Mouse (Mus musculus) CH12F3 (cell line): ENCODE data around the gene Cdh16.

Experiments
- in situ Hi-C: fragments of 300-500 bp; cut with MboI; formaldehyde crosslinking; loops from 2 replicates; pipeline ENCODE4 v1.14.3; 2020; ENCODE audit warnings: low sequenced_read_pairs

Gene Cdh16

DNA sequence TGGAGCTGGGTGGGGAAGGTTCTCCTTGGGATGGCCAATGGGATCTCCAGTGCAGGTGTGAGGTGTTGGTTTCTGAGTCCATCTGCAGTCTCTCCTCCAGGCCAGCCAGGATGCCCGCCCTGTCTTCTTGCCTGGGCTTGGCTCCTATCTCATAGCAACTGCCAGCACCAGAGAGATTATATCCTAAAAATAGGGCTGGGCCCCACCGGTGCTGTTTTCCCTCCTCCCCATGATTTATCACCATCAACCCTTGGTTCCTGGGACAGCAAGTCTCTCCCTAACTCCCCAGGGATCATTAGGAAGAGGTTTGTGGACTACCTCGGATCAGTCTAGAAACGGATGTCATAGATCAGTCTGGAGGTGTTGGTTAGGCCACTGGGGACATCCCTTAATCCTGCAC lies 11.1 kb downstream of the Cdh16 start:
- in situ Hi-C loops: no loop called here

DNA sequence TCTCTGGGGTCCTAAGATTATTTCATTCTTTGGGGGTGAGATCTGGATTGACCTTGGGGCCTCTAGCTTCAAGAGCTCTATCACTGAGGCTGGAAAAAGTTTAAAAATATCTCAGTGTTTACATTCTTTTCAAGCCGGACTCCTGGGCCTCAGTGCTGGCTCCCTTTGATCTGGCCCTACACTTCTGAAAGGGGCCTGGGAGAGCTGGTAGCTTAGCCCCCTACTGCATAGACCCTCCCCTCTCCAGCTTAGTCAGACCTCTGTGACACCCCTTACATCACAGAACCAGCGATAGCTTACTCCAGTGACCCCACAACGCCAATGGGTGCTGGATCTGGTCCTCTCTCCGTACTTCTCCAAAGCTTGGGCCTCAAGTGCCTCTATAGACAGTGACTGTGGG lies 12.6 kb downstream of the Cdh16 start:
- in situ Hi-C loops: no loop called here

DNA sequence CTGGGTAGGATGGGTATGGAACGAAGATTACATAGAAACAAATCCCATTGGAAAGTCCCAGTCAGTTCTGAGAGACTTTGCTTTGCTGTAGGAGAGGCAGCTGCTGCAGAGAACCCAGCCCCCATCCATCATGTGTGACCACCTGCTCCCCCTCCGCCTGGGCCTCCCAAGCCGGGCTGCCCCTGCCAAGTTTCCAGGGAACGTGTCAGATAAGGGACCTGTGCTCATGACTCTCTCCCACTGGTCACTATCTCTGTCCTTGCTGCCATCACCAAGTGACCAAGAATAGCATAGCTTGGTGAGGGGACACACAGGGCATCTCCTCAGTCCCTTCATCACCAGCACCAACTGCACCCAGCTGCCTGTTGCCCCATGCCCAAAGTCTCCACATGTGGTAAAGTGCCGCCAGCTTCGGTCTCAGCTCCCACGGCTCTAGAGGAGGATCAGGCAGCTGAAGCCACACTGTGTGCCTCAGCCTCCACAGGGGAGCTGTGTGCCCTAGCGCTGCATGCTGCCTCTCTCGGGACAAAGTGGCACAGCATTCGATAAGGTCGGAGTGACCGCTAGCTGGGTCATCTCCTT lies 13.9 kb downstream of the Cdh16 start:
- in situ Hi-C loops: no loop called here

DNA sequence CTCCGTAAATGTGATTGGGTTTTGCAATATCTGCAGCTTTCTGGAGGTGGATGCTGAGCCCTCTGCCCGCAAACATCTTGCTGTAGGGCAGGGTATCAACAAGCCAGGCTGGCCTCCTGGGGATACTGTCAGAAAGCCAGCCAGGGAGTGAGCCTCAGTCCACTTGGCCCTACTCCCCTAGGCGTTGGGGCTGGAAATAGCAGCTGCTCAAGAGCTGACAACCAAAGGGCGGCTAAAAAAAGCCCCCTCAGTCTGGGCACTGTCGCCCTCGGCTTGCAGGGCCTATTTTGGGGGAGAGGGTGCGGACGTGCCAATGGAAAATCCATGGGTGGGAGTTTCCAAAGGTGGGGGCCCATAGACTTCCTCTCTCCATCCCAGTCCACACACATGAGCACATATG lies 15.0 kb downstream of the Cdh16 start:
- in situ Hi-C loops: no loop called here

- in situ Hi-C loops: no loop called here
Measured at GRCm38 (mm10) chr8:104607944-104608343, 16.3 kb downstream of the Cdh16 start.

DNA sequence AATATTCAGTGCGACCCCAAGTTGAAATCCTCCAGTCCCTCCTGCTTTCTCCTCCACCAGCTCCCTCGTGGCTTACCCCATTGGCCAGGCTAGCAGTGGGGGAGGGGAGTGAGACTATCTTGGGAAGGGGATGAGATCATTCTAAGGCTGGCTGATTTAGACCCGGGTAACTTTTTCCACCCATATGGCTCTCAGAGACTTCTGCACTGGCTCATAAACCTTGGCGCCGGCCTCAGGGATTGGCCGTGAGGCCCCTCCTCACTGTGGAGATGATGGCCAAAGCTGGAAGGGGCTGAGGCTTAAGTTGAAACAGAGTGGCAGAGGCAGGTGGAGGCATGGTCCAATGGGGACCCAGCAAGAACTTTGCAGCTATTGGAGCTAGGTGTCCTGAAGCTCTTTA lies 17.9 kb downstream of the Cdh16 start:
- in situ Hi-C loops: no loop called here

- in situ Hi-C loops: no loop called here
Measured at GRCm38 (mm10) chr8:104603245-104603593, 21.0 kb downstream of the Cdh16 start.

DNA sequence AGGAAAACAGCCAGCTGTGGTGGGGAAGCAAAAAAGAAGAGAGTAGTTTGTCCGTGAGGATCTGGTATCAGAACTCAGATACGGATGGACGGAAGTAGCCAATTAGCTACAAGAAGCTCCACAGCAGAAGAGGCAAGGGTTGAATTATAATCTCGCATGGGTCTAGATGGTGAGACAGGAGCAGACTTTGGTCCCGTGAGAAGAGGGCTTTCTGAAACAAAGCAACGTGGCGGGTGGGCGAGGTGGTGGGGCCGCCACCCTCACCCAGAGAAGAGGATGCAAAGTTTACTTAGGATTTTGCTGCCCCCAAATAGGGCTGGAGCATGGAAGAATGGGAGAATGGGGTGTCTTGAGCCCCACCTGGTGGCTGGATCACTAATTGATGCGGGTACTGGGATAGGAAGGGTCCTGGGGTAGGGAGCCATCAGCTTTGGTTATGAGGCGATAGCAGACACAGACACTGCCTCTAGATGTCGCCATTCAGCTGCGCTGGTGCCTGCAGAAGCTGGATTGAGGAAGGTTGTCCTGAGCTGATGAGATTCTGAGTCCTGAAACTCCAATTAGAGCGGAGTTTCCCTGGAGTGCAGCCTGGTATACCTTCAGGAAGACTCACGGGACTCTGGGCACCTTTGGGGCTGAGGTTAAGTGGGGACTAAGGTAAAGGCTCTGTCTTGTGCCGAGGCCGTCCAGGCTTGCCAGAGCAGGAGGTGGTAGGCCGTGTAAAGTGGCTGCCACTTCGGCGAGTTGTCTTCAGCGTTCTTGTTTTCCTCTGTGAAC lies 21.5 kb downstream of the Cdh16 start:
- in situ Hi-C loops: no loop called here

DNA sequence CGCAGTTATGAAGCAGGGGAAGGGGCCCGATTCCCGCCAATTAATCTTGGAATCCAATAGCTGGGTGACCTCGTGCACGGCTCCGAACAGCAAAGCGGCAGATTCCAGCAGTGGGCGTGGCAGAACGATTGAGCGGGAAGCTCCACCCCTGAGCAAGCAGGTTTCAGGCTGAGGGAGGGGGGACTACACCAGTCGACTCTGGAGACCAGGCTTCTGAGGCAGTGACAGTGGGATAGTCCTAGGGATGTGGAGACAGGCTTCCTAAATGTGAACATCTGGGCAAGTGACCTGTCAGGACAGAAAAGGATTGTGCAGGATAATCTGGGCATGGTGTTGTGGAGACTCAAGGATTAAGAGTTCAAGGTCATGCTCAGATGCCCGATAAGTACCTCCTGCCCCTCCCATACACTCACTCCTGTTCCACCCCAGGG lies 22.2 kb downstream of the Cdh16 start:
- in situ Hi-C loops: no loop called here

DNA sequence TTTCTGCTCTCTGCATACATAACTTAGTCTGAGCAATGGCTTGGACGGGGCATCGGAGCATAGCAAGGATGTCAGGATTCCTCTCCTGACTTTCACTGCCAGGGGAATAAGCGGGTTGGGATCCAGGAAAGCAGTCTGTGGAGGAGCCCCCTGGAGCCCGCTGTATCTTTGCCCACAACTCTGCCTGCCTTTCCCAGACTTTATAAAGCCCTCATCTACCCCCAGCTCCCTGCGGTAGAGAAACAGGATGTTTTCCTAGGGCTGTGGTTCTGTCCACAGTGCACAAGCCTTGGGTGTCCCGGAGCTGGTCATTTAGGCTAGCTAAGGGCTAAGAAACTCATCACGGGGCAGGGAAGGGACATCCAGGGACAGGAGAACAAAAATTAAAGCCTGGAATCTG lies 22.8 kb downstream of the Cdh16 start:
- in situ Hi-C loops: no loop called here

DNA sequence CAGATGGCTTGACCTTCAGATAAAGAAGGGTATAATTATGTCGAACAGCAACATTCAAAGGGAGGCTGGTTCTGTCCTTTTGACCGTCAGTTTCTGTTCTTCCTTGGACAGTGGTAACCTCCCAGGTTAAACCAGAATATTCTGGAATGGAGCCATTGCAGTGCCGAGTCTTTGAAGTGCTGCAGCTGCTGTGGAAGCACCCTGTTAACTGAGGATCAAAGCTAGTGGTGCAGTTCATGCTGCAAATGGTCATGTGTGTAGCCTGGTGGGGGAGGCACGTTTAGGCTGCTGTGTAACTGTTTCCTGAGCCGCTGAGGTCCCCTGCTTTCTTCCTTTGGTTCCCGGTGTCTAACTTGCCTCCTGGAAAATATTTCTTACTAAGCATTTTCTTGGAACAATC lies 25.7 kb downstream of the Cdh16 start:
- in situ Hi-C loops: no loop called here

DNA sequence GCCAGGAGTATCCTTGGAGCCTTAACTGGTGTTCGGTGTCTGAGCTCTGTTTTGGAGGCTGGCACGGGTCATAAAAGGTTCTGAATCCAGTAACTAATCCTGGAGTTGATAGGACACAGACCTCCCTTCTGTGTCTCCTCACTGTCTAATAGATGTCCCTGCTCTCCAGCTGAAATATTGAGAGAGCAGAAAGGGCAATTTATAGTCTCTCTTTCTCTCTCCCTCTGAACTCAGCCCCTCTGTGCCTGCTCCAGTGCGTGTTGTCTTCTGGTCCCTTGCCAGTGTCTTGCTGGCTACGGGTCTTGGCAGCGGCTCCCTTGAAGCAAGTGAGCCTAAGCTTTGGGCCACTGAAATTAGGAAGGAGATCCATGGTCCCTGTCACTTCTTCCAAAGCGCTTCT lies 26.5 kb downstream of the Cdh16 start:
- in situ Hi-C loops: no loop called here

DNA sequence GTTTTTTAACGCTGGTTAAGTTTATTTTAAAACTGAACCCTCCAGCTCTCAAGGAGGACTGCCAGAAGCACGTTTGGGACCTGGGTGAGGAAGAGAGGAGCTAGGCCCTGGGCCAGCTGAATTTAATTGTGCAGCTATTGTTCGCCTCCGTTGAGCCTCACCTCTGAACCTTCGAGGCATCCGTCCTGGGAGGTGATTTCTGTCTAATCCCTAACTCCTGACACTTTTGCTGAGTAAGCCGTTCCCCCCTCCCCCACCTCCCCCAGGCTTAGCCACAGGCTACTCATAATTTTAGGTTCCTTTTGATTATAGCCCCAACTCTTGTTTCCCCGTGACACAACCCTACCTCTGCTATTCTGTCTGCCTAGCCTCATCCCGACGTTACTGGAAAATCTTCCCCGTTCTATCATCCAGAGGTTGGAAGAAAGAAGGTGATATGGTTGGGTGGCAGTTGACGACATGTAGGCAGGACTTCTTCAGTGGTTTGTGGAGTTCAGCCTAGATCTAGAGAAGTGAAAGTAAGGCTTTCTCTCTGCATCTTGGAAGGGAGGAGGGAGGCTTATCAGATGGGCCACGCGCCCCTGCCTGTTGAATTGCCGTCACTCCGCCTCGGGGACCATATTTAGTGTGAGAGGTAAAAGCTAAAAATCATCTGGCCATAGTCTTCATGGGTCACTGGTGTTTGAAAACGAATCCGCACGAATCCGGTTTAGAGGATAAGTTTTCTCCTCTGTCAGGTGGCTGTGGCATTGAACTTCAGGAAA lies 28.2 kb downstream of the Cdh16 start:
- in situ Hi-C loops: no loop called here

DNA sequence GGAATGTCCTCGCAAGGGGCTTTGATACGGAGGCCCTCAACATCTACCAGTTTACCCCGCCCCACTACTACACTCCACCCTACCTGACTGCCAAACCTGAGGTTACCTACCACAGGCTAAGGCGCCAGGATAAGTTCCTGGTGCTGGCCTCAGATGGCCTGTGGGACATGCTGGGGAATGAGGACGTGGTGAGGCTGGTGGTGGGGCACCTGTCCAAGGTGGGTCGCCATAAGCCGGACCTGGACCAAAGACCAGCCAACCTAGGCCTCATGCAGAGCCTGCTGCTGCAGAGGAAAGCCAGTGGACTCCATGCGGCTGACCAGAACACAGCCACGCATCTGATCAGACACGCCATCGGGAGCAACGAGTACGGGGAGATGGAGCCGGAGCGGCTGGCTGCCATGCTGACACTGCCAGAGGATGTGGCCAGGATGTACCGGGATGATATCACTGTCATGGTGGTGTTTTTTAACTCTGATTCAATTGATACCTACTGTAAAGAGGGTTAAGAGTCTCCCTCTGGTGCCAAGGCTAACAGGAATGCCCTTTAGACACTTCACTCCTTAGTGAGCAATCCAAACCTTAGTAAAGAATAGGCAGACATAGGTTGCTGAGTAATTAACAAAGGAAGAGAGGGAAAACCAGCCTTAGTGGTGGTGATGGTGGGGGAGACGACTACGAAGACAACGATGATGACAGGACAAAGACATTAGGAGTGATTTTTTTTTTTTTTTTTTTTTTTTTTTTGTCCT lies 29.4 kb downstream of the Cdh16 start:
- in situ Hi-C loops: no loop called here

DNA sequence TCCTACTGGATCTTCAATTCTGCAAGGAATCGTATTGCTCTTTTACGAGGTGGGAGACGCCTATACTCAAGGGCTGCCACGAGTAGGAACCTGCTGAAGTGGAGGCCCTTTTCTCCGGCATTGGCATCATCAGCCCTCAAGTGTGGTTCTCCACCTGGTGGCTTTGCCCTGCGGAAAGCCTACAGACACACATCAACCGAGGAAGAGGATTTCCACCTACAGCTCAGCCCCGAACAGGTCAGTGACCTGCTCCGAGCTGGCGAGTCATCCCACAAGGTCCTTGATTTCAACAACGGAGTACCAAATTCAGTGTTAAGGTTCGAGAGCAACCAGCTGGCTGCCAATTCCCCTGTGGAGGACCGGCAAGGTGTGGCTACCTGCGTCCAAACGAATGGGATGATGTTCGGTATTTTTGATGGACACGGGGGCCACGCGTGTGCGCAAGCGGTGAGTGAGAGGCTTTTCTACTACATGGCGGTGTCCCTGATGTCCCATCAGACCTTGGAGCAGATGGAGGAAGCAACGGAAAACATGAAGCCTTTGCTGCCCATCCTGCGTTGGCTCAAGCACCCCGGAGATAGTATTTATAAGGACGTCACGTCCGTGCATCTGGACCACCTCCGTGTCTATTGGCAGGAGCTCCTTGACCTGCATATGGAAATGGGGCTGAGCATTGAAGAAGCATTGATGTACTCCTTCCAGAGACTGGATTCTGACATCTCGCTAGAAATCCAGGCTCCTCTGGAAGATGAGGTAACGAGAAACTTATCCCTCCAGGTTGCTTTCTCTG lies 30.5 kb downstream of the Cdh16 start:
- in situ Hi-C loops: no loop called here

DNA sequence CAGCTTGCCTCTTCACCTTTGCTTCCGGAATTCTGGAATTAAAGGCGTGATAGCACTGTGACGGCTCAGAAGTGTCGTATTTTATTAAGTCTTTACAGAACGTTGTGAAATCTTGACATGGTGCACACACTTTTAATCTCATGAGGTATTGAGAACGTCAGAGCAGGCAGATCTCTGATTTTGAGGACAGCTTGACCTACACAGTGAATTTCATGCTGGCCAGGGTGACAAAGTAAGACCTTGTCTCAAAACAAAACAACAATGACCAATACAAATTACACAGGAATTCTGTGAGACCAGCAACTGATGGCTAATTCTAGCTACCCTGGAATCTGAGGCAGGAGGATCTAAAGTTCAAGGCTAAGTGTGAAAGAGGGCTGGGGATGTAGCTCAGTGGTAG lies 31.6 kb downstream of the Cdh16 start:
- in situ Hi-C loops: no loop called here

DNA sequence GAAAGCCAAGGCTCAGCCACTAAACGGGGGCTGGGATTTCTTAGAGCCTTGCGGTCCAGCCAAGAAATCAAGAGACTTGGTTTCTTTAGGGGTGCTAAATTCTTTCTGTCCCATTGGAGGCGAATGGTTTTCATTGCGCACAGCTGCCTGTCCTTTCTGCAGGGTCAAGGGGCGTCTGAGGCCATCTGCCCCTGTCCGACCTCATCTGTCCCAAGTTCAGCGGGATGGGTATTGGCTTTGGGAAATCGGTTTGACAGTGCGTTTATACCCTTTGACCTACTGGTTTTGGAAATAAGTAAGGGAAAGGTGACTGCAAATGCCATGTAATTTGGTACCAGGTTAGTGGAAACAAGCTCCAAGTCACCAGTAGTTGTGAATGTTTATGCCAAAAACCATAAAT lies 32.3 kb downstream of the Cdh16 start:
- in situ Hi-C loops: no loop called here

GRCm38 (mm10) chr8:104591133-104591834 lies 32.9 kb downstream of the Cdh16 start, which contains the start of gene Pdp2:
TSS of gene Pdp2 (plus strand) at chr8:104591451.
- in situ Hi-C loops: no loop called here

DNA sequence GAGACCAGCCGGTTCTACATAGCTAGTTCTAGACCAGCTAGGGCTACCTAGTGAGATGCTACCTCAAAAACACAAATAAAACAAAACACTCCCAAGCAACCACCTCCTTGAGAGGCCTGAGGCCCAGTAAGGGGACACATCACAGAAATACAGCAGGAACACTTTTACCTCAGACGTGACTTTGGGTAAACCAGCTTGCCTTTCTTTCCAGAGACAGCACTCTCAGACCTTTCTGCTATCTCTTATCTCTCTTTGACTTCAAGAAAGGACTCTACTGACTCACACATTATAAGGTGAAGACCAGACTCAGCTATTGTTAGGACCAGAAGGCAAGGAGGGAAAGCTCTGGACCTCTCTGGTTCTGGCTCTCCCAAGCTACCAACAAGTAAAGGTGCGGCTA lies 33.9 kb downstream of the Cdh16 start:
- in situ Hi-C loops: no loop called here

DNA sequence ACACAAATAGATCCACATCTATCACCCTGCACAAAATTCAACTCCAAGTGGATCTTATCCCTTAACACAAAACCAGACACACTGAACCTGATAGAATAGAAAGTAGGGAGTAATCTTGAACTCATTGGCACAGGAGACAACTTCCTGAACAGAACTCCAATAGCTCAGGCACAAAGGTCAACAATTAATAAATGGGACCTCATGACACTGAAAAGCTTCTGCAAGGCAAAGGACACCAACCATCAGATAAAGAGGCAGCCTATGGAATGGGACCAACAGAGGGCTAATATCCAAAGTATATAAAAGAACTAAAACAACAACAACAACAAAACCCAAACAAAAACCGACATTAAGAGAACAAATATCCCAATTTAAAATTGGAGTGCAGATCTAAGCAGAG lies 39.7 kb downstream of the Cdh16 start:
- in situ Hi-C loops: no loop called here
